Mouse (Mus musculus): ENCODE measurements at regions not wholly inside any gene's neighbourhood (a gene's known extent, or its start where the extent isn't known, plus 50 kb on each side); places are given as distances from the start of the nearest gene placed in this dataset. TPM values are rescaled to one million over a fixed set of nuclear protein-coding genes. Genes with fewer than 3 reads are reported as not detected.

GRCm38 (mm10) chr14:100348336-100349164 is 64.1 kb upstream of the Klf12 start:
- no peaks in the 10 kb centered on the region for H3K36me3 ChIP-seq (ENCODE audit: control insufficient read depth, insufficient read depth, low read length)
- no peak overlapping the region for H3K27ac ChIP-seq (ENCODE audit: low read depth, low read length)
- no peak for ATAC-seq (replicated peaks; ENCODE audit: low FRiP score)
- H3K4me1 ChIP-seq (replicated peaks; ENCODE audit: control insufficient read depth, insufficient read depth, low read length): no peaks in the 10 kb centered on the region
- no peaks in the 10 kb centered on the region for H3K9me3 ChIP-seq (ENCODE audit: control insufficient read depth, low read length)
- H3K4me2 ChIP-seq (ENCODE audit: low read depth, low read length, severe bottlenecking): no peak overlapping the region
- DNase-seq (ENCODE audit: low spot score): no peak
- no peaks in the 10 kb centered on the region for H3K27me3 ChIP-seq (ENCODE audit: control insufficient read depth, insufficient read depth, low read length)
- no peak overlapping the region for H3K9ac ChIP-seq (ENCODE audit: low read length)
- 94% methylated on average over 4 of the region's 4 CpGs for WGBS
- no peak overlapping the region for H3K4me3 ChIP-seq (ENCODE audit: low read depth, low read length)

- Histone ChIP-seq H3K4me1 (replicated peaks; ENCODE audit: control insufficient read depth, insufficient read depth, low read length) (no peaks in the 10 kb centered on the region), H3K9ac (ENCODE audit: low read length) (no peak overlapping the region), H3K36me3 (ENCODE audit: control insufficient read depth, insufficient read depth, low read length) (no peaks in the 10 kb centered on the region), H3K27ac (ENCODE audit: low read depth, low read length) (no peak overlapping the region), H3K9me3 (ENCODE audit: control insufficient read depth, low read length) (no peaks in the 10 kb centered on the region), H3K4me3 (ENCODE audit: low read depth, low read length) (no peak overlapping the region), H3K27me3 (ENCODE audit: control insufficient read depth, insufficient read depth, low read length) (no peaks in the 10 kb centered on the region), H3K4me2 (ENCODE audit: low read depth, low read length, severe bottlenecking) (no peak overlapping the region)
- WGBS: 87% methylated on average over 4 of the region's 4 CpGs
- DNase-seq (ENCODE audit: low spot score) (no peak), ATAC-seq (replicated peaks; ENCODE audit: low FRiP score) (no peak)
Observed at GRCm38 (mm10) chr14:100336926-100337325, 52.4 kb upstream of the Klf12 start.

Small RNAs in the stretch of these regions (microRNA-seq; reads per million reads assigned to microRNA genes)
- not detected for gene Gm22401 (ENCODE audit: insufficient number of aligned reads)
